Mouse (Mus musculus): Measurements from ENCODE around the gene Afap1. TPM values are rescaled to one million over a fixed set of nuclear protein-coding genes. Genes with fewer than 3 reads are reported as not detected.

Afap1 gene
- polyA plus RNA-seq, 1 experiment, result not detected

GRCm38 (mm10) chr5:35950504-35950903, 57.4 kb downstream of the Afap1 start:
- no peak overlapping the region for H3K27ac ChIP-seq (ENCODE audit: insufficient read depth, low read depth, low read length)
- TF ChIP-seq CTCF (IDR thresholded peaks at IDR 0.05; ENCODE audit: insufficient read depth, low read depth, low read length) (no peak), POLR2A (IDR thresholded peaks at IDR 0.05; ENCODE audit: insufficient read depth, low read depth, low read length) (no peak)
- WGBS, result 77% methylated on average over 7 of the region's 7 CpGs
- no peak overlapping the region for H3K4me3 ChIP-seq (ENCODE audit: insufficient read depth, low read depth, low read length)
- H3K4me1 ChIP-seq (ENCODE audit: control insufficient read depth, insufficient read depth, low read length), result peaks cover 40% of the 10 kb centered on the region

- TF ChIP-seq CTCF (IDR thresholded peaks at IDR 0.05; ENCODE audit: insufficient read depth, low read depth, low read length), result no peak
- Histone ChIP-seq H3K4me3 (ENCODE audit: insufficient read depth, low read depth, low read length) (no peak overlapping the region), H3K27ac (ENCODE audit: insufficient read depth, low read depth, low read length) (peak overlapping the region; percentile 87), H3K4me1 (ENCODE audit: control insufficient read depth, insufficient read depth, low read length) (peaks cover 48% of the 10 kb centered on the region)
- WGBS, result 21% methylated on average over 12 of the region's 12 CpGs
Observed at GRCm38 (mm10) chr5:35954055-35954718, 61.1 kb downstream of the Afap1 start.

- TF ChIP-seq POLR2A (IDR thresholded peaks at IDR 0.05; ENCODE audit: insufficient read depth, low read depth, low read length), result no peak
- TF ChIP-seq CTCF (IDR thresholded peaks at IDR 0.05; ENCODE audit: insufficient read depth, low read depth, low read length), result no peak
- H3K4me1 ChIP-seq (ENCODE audit: control insufficient read depth, insufficient read depth, low read length), result peaks cover 53% of the 10 kb centered on the region
- WGBS, result 86% methylated on average over 1 of the region's 1 CpGs
Observed at GRCm38 (mm10) chr5:35956268-35956667, 63.1 kb downstream of the Afap1 start.

GRCm38 (mm10) chr5:35958681-35959080, 65.6 kb downstream of the Afap1 start:
- no peak for TF ChIP-seq POLR2A (IDR thresholded peaks at IDR 0.05; ENCODE audit: insufficient read depth, low read depth, low read length)
- TF ChIP-seq CTCF (IDR thresholded peaks at IDR 0.05; ENCODE audit: insufficient read depth, low read depth, low read length), result no peak
- WGBS, result 56% methylated on average over 2 of the region's 2 CpGs

More at GRCm38 (mm10) chr5:35956268-35956667, 63.1 kb downstream of the Afap1 start:
- H3K27ac ChIP-seq (ENCODE audit: insufficient read depth, low read depth, low read length), result no peak overlapping the region
- H3K4me3 ChIP-seq (ENCODE audit: insufficient read depth, low read depth, low read length), result no peak overlapping the region

GRCm38 (mm10) chr5:35960168-35960567, 67.0 kb downstream of the Afap1 start:
- 56% methylated on average over 8 of the region's 8 CpGs for WGBS
- Histone ChIP-seq H3K27ac (ENCODE audit: insufficient read depth, low read depth, low read length) (no peak overlapping the region), H3K4me1 (ENCODE audit: control insufficient read depth, insufficient read depth, low read length) (peaks cover 29% of the 10 kb centered on the region), H3K4me3 (ENCODE audit: insufficient read depth, low read depth, low read length) (no peak overlapping the region)
- no peak for TF ChIP-seq CTCF (IDR thresholded peaks at IDR 0.05; ENCODE audit: insufficient read depth, low read depth, low read length)
- no peak for TF ChIP-seq POLR2A (IDR thresholded peaks at IDR 0.05; ENCODE audit: insufficient read depth, low read depth, low read length)

More at GRCm38 (mm10) chr5:35958681-35959080, 65.6 kb downstream of the Afap1 start:
- H3K4me3 ChIP-seq (ENCODE audit: insufficient read depth, low read depth, low read length), result no peak overlapping the region
- H3K4me1 ChIP-seq (ENCODE audit: control insufficient read depth, insufficient read depth, low read length), result peaks cover 39% of the 10 kb centered on the region
- H3K27ac ChIP-seq (ENCODE audit: insufficient read depth, low read depth, low read length), result no peak overlapping the region

- no peak for TF ChIP-seq CTCF (IDR thresholded peaks at IDR 0.05; ENCODE audit: insufficient read depth, low read depth, low read length)
- no peak for TF ChIP-seq POLR2A (IDR thresholded peaks at IDR 0.05; ENCODE audit: insufficient read depth, low read depth, low read length)
- Histone ChIP-seq H3K4me1 (ENCODE audit: control insufficient read depth, insufficient read depth, low read length) (peaks cover 22% of the 10 kb centered on the region; the same call in 1 of the 2 replicates), H3K4me3 (ENCODE audit: insufficient read depth, low read depth, low read length) (no peak overlapping the region), H3K27ac (ENCODE audit: insufficient read depth, low read depth, low read length) (no peak overlapping the region)
- WGBS, result 63% methylated on average over 8 of the region's 8 CpGs
Observed at GRCm38 (mm10) chr5:35961271-35961670, 68.2 kb downstream of the Afap1 start.

GRCm38 (mm10) chr5:35963635-35964034, 70.5 kb downstream of the Afap1 start:
- 65% methylated on average over 9 of the region's 9 CpGs for WGBS
- Histone ChIP-seq H3K27ac (ENCODE audit: insufficient read depth, low read depth, low read length) (no peak overlapping the region), H3K4me1 (ENCODE audit: control insufficient read depth, insufficient read depth, low read length) (peaks cover 13% of the 10 kb centered on the region; the same call in 1 of the 2 replicates)

GRCm38 (mm10) chr5:35965036-35965435, 71.9 kb downstream of the Afap1 start:
- WGBS, result 70% methylated on average over 5 of the region's 5 CpGs
- no peak for TF ChIP-seq CTCF (IDR thresholded peaks at IDR 0.05; ENCODE audit: insufficient read depth, low read depth, low read length)
- no peak for TF ChIP-seq POLR2A (IDR thresholded peaks at IDR 0.05; ENCODE audit: insufficient read depth, low read depth, low read length)

More at GRCm38 (mm10) chr5:35963635-35964034, 70.5 kb downstream of the Afap1 start:
- no peak overlapping the region for H3K4me3 ChIP-seq (ENCODE audit: insufficient read depth, low read depth, low read length)
- TF ChIP-seq POLR2A (IDR thresholded peaks at IDR 0.05; ENCODE audit: insufficient read depth, low read depth, low read length) (no peak), CTCF (IDR thresholded peaks at IDR 0.05; ENCODE audit: insufficient read depth, low read depth, low read length) (no peak)

GRCm38 (mm10) chr5:35969857-35970256, 76.7 kb downstream of the Afap1 start:
- Histone ChIP-seq H3K4me1 (ENCODE audit: control insufficient read depth, insufficient read depth, low read length) (peaks cover 13% of the 10 kb centered on the region; the same call in 1 of the 2 replicates), H3K27ac (ENCODE audit: insufficient read depth, low read depth, low read length) (no peak overlapping the region)
- WGBS, result 75% methylated on average over 3 of the region's 3 CpGs

More at GRCm38 (mm10) chr5:35965036-35965435, 71.9 kb downstream of the Afap1 start:
- no peak overlapping the region for H3K4me3 ChIP-seq (ENCODE audit: insufficient read depth, low read depth, low read length)
- peaks cover 13% of the 10 kb centered on the region; the same call in 1 of the 2 replicates for H3K4me1 ChIP-seq (ENCODE audit: control insufficient read depth, insufficient read depth, low read length)
- no peak overlapping the region for H3K27ac ChIP-seq (ENCODE audit: insufficient read depth, low read depth, low read length)

More at GRCm38 (mm10) chr5:35969857-35970256, 76.7 kb downstream of the Afap1 start:
- no peak overlapping the region for H3K4me3 ChIP-seq (ENCODE audit: insufficient read depth, low read depth, low read length)
- TF ChIP-seq POLR2A (IDR thresholded peaks at IDR 0.05; ENCODE audit: insufficient read depth, low read depth, low read length), result no peak
- TF ChIP-seq CTCF (IDR thresholded peaks at IDR 0.05; ENCODE audit: insufficient read depth, low read depth, low read length), result no peak

Data from olfactory bulb, adult 2 months (tissue).